Mouse (Mus musculus) layer of hippocampus, postnatal 10 days (tissue): Measurements from ENCODE around the gene F11r. TPM values are rescaled to one million over a fixed set of nuclear protein-coding genes. Genes with fewer than 3 reads are reported as not detected.

ENCODE experiments used
- total RNA-seq, 2 experiments: library from RNA; stranded (reverse); gene quantifications; 2 replicates each; pipeline ENCODE4 v1.2.3; 2021

Gene F11r
- total RNA-seq, 2 experiments from 2014 or later = 5.5 to 7.8 TPM

Other genes starting within 250 kb of the F11r start
- 10 to 100 TPM; 16.9 to 18.0 TPM for gene Pcp4l1, start 241.3 kb upstream of the F11r start, total RNA-seq
- gene Nr1i3, start 223.6 kb upstream of the F11r start, total RNA-seq = not detected
- 10 to 100 TPM; 65.5 to 66.3 TPM for gene Tomm40l, start 215.0 kb upstream of the F11r start, total RNA-seq
- 1 to 10 TPM; 2.1 to 4.6 TPM for gene Apoa2, start 212.5 kb upstream of the F11r start, total RNA-seq
- gene Fcer1g, start 203.2 kb upstream of the F11r start, total RNA-seq = 10 to 100 TPM; 15.2 to 16.7 TPM
- 1 to 10 TPM; 5.6 to 7.1 TPM for gene Adamts4, start 187.1 kb upstream of the F11r start, total RNA-seq
- 100 to 1,000 TPM; 235 to 249 TPM for gene Ndufs2, start 186.1 kb upstream of the F11r start, total RNA-seq
- gene B4galt3, start 167.2 kb upstream of the F11r start, total RNA-seq = 10 to 100 TPM; 65.4 to 67.1 TPM
- gene Ppox, start 156.3 kb upstream of the F11r start, total RNA-seq = 10 to 100 TPM; 28.8 to 30.0 TPM
- gene Usp21, start 149.5 kb upstream of the F11r start, total RNA-seq = 10 to 100 TPM; 49.0 to 57.3 TPM
- 100 to 1,000 TPM; 102 to 114 TPM for gene Ufc1, start 142.5 kb upstream of the F11r start, total RNA-seq
- gene Dedd, start 108.4 kb upstream of the F11r start, total RNA-seq = 10 to 100 TPM; 30.9 to 33.7 TPM
- 10 to 100 TPM; 37.7 to 42.8 TPM for gene Nit1, start 91.9 kb upstream of the F11r start, total RNA-seq
- 100 to 1,000 TPM; 135 to 165 TPM for gene Pfdn2, start 91.9 kb upstream of the F11r start, total RNA-seq
- 1 to 10 TPM; 6.3 to 8.6 TPM for gene Klhdc9, start 76.7 kb upstream of the F11r start, total RNA-seq
- 1 to 10 TPM; 1.8 to 1.9 TPM for gene Nectin4, start 67.4 kb upstream of the F11r start, total RNA-seq
- 1 to 10 TPM; 1.9 to 2.1 TPM for gene Arhgap30, start 48.6 kb upstream of the F11r start, total RNA-seq
- 100 to 1,000 TPM; 114 to 121 TPM for gene Usf1, start 26.2 kb upstream of the F11r start, total RNA-seq
- gene Tstd1, start 18.7 kb upstream of the F11r start, total RNA-seq = 1 to 10 TPM; 2.1 to 3.5 TPM
- gene Alyref2, start 65.9 kb downstream of the F11r start, total RNA-seq = 1 to 10 TPM; 8.5 to 9.0 TPM
- gene Itln1, start 97.8 kb downstream of the F11r start, total RNA-seq = not detected
- not detected for gene Cd244a, start 121.7 kb downstream of the F11r start, total RNA-seq
- gene Ly9, start 169.9 kb downstream of the F11r start, total RNA-seq = under 1 TPM in 1 of 2 experiments, not detected in 1; 0.30 TPM
- not detected for gene Slamf7, start 215.5 kb downstream of the F11r start, total RNA-seq
- under 1 TPM; 0.30 to 0.38 TPM for gene Cd48, start 244.5 kb downstream of the F11r start, total RNA-seq